Mouse (Mus musculus) ES-Bruce4 (cell line): ENCODE results near the gene Osbp.

Experiments
- CTCF ChIP-seq: IDR thresholded peaks from one replicate; pipeline ENCODE4 v1.8.1; 2011; ENCODE audit warnings: low read depth, low read length
- EP300 ChIP-seq: IDR thresholded peaks from 2 replicates; pipeline ENCODE4 v1.6.1; 2011; ENCODE audit warnings: low read depth, low read length; ENCODE audit not compliant: insufficient read depth
- POLR2A ChIP-seq: IDR thresholded peaks from one replicate; pipeline ENCODE4 v1.8.1; 2011; ENCODE audit warnings: low read length; ENCODE audit not compliant: insufficient read depth

DNA sequence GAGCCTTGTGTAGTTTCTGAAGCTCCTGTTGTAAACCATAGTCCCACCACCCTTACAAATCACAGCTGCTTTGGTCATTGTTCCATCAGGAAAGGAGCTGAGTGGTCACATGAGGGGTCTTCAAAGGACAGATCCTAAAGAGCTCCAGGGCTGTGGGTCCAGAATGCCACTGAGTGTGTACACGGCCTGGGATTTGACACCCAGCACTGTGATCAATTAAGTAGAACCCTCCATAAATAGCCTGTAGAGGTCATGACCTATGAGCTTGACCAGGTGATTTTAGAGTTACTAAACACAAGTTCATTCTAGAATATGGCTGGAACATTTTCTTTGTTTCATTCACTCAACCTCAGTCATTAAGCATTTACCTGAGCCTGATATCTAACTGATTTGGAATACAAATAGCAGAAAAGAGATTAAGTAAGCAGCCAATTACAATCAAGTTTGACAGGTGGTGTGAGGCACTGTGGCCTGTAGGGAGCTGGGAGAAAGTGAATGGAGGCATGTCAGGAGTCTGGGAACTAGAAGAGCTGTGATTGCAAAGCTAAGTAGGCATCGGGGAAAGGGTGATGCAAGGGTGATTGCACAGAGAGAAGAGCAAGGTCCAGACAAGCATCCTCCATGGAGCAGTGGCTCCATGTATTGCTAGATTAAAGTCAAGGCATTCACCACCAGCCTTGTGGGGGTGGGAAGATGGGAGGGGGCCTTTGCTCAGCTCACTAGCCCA is 30.1 kb downstream of the Osbp start:
- no peak for TF ChIP-seq POLR2A
- no peak for TF ChIP-seq CTCF
- TF ChIP-seq EP300 = no peak
